Mouse (Mus musculus): ENCODE results near the gene Trim25.

- TF ChIP-seq POLR2A (IDR thresholded peaks at IDR 0.05; ENCODE audit: insufficient read depth, low read length) (no peak), CTCF (IDR thresholded peaks at IDR 0.05; ENCODE audit: low read depth, low read length) (no peak)
Measured at GRCm38 (mm10) chr11:88953582-88953981, 45.6 kb upstream of the Trim25 start.

Data from ES-Bruce4 (cell line).